ENCODE assay signal across 8 mouse cellular contexts in genomic region chr2:133550238-133550682, GRCm38 (mm10). TPM values are rescaled to one million over a fixed set of nuclear protein-coding genes. Genes with fewer than 3 reads are reported as not detected.
DNase-seq lines count a peak whose midpoint lies in the region; ATAC-seq and TF ChIP-seq lines count a peak whose summit lies in the region.

No protein-coding gene starts in this region.

- H3K4me3 ChIP-seq in intestine, embryonic 14.5 days (ENCODE audit: low read depth, low read length), result no peak overlapping the region
- no peak overlapping the region for H3K4me3 ChIP-seq in intestine, embryonic 15.5 days (replicated peaks)
- H3K4me3 ChIP-seq in heart, postnatal 0 days (ENCODE audit: low read depth, low read length), result no peak overlapping the region

- peak; percentile 85 for DNase-seq in intestine, embryonic 14.5 days (ENCODE audit: low spot score)
- peak; percentile 76 for DNase-seq in ZHBTc4 (ENCODE audit: low read depth, low spot score)
- DNase-seq in embryo, embryonic 9.5 days (ENCODE audit: extremely low spot score), result peak; percentile 68
- DNase-seq in heart, postnatal 0 days (ENCODE audit: low spot score), result peak; percentile 35
- DNase-seq in layer of hippocampus, postnatal 14 days (ENCODE audit: low spot score in 2 of 2), result peak; percentile 57 to 82
- peak; percentile 64 for DNase-seq in lung, postnatal 14 days
- peak; percentile 7 for DNase-seq in splenic B cell, adult 2 months (ENCODE audit: low read depth, low spot score)

- H3K4me2 ChIP-seq in intestine, embryonic 14.5 days (ENCODE audit: low read length), result no peak overlapping the region
- H3K4me2 ChIP-seq in intestine, embryonic 15.5 days (replicated peaks), result no peak overlapping the region
- no peak overlapping the region for H3K4me2 ChIP-seq in heart, postnatal 0 days (ENCODE audit: low read depth, low read length)

- no peaks in the 10 kb centered on the region for H3K36me3 ChIP-seq in intestine, embryonic 14.5 days (ENCODE audit: control insufficient read depth, insufficient read depth, low read length)
- no peaks in the 10 kb centered on the region for H3K36me3 ChIP-seq in intestine, embryonic 15.5 days
- no peaks in the 10 kb centered on the region for H3K36me3 ChIP-seq in heart, postnatal 0 days (replicated peaks; ENCODE audit: control insufficient read depth, insufficient read depth, low read length)
- no peaks in the 10 kb centered on the region for H3K36me3 ChIP-seq in splenic B cell, adult 2 months (ENCODE audit: control insufficient read depth, insufficient read depth, low read length, poor library complexity, severe bottlenecking)

- H3K9me3 ChIP-seq in intestine, embryonic 14.5 days (ENCODE audit: control insufficient read depth, low read length), result no peaks in the 10 kb centered on the region
- H3K9me3 ChIP-seq in intestine, embryonic 15.5 days, result no peaks in the 10 kb centered on the region
- H3K9me3 ChIP-seq in heart, postnatal 0 days (replicated peaks; ENCODE audit: control insufficient read depth, low read length), result no peaks in the 10 kb centered on the region

- peak; percentile 65 for TF ChIP-seq CTCF in heart, postnatal 0 days (IDR thresholded peaks at IDR 0.05; ENCODE audit: low read depth)

- H3K27ac ChIP-seq in intestine, embryonic 14.5 days (ENCODE audit: low read depth), result no peak overlapping the region
- no peak overlapping the region for H3K27ac ChIP-seq in intestine, embryonic 15.5 days
- H3K27ac ChIP-seq in heart, postnatal 0 days (ENCODE audit: low read depth), result no peak overlapping the region

- H3K9ac ChIP-seq in intestine, embryonic 14.5 days (ENCODE audit: low read length), result no peak overlapping the region
- H3K9ac ChIP-seq in intestine, embryonic 15.5 days, result no peak overlapping the region
- no peak overlapping the region for H3K9ac ChIP-seq in heart, postnatal 0 days (replicated peaks; ENCODE audit: low read depth, low read length)

- no peak for ATAC-seq in intestine, embryonic 14.5 days (replicated peaks; ENCODE audit: low FRiP score, low TSS enrichment, low read depth)
- no peak for ATAC-seq in intestine, embryonic 15.5 days
- no peak for ATAC-seq in heart, postnatal 0 days (ENCODE audit: insufficient read depth, low read depth)

- 26% methylated on average over 4 of the region's 4 CpGs for WGBS in intestine, embryonic 14.5 days
- WGBS in intestine, embryonic 15.5 days, result 28% methylated on average over 4 of the region's 4 CpGs
- WGBS in heart, postnatal 0 days, result 25% methylated on average over 4 of the region's 4 CpGs

- H3K4me1 ChIP-seq in intestine, embryonic 14.5 days (replicated peaks; ENCODE audit: control insufficient read depth, insufficient read depth, low read length), result no peaks in the 10 kb centered on the region; the same call in 1 of the 2 replicates
- peaks cover 11% of the 10 kb centered on the region; the same call in 1 of the 2 replicates for H3K4me1 ChIP-seq in intestine, embryonic 15.5 days (replicated peaks)
- H3K4me1 ChIP-seq in heart, postnatal 0 days (ENCODE audit: control insufficient read depth, insufficient read depth), result peaks cover 5% of the 10 kb centered on the region; the same call in 1 of the 2 replicates

- H3K27me3 ChIP-seq in intestine, embryonic 14.5 days (replicated peaks; ENCODE audit: control insufficient read depth, insufficient read depth, low read length), result peaks cover 33% of the 10 kb centered on the region
- peaks cover 5% of the 10 kb centered on the region; the same call in 1 of the 2 replicates for H3K27me3 ChIP-seq in intestine, embryonic 15.5 days (replicated peaks)
- H3K27me3 ChIP-seq in heart, postnatal 0 days (ENCODE audit: control insufficient read depth, insufficient read depth, low read length), result peaks cover 43% of the 10 kb centered on the region
- no peaks in the 10 kb centered on the region for H3K27me3 ChIP-seq in splenic B cell, adult 2 months (ENCODE audit: control insufficient read depth, insufficient read depth, low read length, poor library complexity, severe bottlenecking)

- no peak for TF ChIP-seq EP300 in heart, postnatal 0 days (IDR thresholded peaks at IDR 0.05; ENCODE audit: low read depth)

RNA-seq across cellular contexts. Expression of gene Bmp2, which starts 1.7 kb away (rescaled TPM):
- 10.3 and 11.7 TPM in 2 replicates for polyA plus RNA-seq in intestine, embryonic 14.5 days (2014; fragmentation: Nextera tagmentation; extraction: Ambion mirVana)
- polyA plus RNA-seq in intestine, embryonic 15.5 days (2015; fragmentation: Nextera tagmentation; extraction: Ambion mirVana), result 13.8 and 16.5 TPM in 2 replicates
- 2.6 and 4.9 TPM in 2 replicates for total RNA-seq in heart, postnatal 0 days (2014; rRNA removed; ENCODE audit: low replicate concordance)
- polyA plus RNA-seq in heart, postnatal 0 days (2015; fragmentation: Nextera tagmentation; extraction: Ambion mirVana), result 2.8 and 3.1 TPM in 2 replicates
- total RNA-seq in layer of hippocampus, postnatal 14 days (2021), result 1 to 10 TPM; 2.1 to 2.2 TPM

Comparison
In these comparisons a context has a peak if more than half of its experiments do, and no peak if none do; other contexts are left out.
1. DNase-seq: peak in every context shown above with its lines; median percentile 85 in intestine, embryonic 14.5 days; 76 in ZHBTc4; 70 in layer of hippocampus, postnatal 14 days; 68 in embryo, embryonic 9.5 days; 64 in lung, postnatal 14 days; 35 in heart, postnatal 0 days; 7 in splenic B cell, adult 2 months.